Mouse (Mus musculus): ENCODE results near the gene Dok4.
"Not testable (repeated sequence)": the region's sequence is repeated elsewhere in the genome, so short reads cannot be mapped to it uniquely, and the experiment has no call there.

Dok4 gene

DNA sequence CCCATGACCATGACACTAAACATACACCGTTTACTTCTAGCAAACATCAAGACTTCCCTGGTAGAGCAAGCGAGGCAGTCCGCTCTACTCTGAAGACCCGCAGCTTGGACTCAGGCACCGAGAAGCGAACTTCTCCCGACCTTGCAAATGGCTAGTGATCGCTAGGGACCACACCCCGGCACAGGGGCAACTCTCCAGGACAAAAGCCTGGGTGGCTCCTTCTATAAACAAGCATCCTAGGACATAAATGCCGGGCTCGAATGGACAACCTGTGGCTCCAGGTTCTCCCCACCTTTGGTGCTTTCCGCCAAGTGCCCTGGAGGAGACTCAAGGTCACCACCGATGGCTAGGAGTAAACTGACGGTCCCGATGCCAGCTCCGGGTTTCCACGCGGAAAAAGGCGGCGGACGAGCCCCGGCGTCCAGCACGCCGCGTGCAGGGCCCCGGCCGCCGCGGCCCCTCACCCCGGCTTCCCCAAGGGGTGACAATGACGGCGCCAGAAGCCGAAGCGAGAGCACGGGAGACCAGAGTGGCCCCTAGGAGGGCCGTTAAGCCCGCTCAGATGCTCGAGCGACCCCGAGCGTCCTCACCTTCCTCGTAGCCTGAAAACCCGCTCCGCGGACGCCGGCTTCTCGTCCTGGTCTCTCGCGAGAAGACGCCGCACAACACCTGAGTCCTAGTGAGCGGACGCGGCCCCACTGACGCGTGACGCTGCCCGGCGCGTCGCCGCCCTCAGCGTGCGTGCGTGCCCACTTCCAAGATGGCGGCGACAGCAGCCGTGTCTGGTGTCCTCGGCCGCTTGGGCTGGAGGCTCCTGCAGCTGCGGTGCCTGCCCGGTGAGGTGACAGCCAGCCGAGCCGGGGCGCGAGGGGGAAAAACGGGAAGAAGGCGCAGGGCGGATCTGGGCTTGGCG, 38.2 kb downstream of the Dok4 start, which contains the start of the genes Coq9 and Ciapin1:
Gene Coq9 (plus strand): TSS at position 660 of the 913 bp plus-strand sequence.
Gene Ciapin1 (minus strand): TSS at position 697 of the 913 bp plus-strand sequence.
- peak; percentile 97 for DNase-seq

DNA sequence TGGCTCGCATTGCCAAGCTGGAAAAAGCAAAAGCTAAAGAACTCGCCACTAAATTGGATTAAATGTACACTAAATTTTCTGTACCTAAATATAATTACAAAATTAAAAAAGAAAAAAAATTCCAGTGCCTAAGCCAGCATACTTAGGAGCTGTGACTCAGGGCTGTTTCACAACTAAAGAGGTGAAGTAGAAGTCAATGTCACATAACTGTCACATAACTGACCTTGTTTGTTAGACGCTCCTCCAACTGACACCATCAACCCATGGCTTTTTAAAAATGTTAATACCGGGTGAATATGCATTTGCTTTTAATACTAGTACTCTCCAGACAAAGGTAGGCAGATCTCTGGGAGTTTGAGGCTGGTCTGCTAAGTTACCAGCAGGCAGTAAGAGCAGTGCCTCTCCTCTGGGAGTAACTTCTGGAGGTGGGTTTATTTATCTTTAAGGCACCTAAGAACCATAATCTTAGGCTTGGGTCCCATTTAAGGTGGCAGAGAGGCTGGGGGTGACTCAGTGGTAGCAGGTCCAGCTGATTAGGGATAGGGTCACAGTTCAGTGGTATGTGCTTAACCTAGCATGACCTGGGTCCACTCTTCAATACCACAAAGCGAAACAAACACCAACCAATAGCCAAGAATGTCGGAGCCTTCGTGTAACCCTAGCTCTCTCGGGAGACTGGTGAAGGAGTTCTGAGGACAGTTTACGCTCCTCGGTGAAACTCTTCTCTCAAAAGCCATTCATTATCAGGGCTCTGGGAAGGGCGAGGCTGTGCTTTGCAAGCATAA, 39.5 kb downstream of the Dok4 start:
- DNase-seq = no peak

DNA sequence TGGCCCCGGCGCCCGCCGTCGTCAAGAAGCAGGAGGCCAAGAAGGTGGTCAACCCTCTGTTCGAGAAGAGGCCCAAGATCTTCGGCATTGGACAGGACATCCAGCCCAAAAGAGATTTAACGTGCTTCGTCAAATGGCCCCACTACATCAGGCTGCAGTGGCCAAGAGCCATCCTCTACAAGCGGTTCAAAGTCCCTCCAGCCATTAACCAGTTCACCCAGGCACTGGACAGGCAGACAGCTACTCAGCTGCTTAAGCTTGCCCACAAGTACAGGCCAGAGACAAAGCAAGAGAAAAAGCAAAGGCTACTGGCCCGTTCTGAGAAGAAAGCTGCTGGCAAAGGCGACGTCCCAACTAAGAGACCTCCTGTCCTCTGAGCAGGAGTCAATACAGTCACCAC, 40.4 kb downstream of the Dok4 start:
- not testable (repeated sequence) for DNase-seq

DNA sequence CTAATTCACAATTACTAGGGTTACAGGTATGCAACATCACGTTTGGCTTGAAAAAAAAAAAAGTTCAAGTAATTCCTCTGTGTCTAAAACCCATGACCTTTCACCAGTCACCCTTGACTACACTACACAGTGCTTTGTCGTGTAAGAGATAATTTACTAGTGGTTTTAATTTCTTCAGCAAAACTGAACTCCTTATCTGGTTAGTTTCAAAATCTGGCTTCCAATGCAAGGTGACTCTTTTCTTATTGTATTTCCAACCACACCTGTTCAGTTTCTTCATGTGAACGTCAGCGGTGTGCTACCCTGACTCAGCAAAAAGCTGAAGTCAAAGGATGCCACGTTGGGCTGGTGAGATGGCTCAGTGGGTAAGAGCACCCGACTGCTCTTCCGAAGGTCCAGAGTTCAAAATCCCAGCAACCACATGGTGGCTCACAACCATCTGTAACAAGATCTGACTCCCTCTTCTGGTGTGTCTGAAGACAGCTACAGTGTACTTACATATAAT, 42.2 kb downstream of the Dok4 start:
- DNase-seq = not testable (repeated sequence)

DNA sequence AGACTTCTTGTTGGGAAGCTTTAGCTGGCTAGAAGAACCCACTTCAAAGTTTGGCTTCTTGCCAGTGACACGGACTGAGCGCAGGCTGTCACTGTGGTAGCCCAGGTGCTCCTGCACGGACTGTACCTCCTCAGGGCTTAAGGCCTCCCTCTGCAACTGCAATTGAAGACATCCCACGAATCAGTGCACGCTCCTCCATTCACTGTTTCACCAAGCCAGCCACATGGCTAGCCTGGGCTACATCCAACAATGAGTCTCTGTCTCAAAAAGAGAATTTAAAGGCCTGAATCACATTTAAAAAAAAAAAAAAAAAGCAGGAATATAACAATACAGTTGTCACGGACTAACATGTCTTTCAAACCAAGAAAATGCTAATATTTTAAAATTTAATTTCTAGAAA, 47.8 kb downstream of the Dok4 start:
- no peak for DNase-seq

DNA sequence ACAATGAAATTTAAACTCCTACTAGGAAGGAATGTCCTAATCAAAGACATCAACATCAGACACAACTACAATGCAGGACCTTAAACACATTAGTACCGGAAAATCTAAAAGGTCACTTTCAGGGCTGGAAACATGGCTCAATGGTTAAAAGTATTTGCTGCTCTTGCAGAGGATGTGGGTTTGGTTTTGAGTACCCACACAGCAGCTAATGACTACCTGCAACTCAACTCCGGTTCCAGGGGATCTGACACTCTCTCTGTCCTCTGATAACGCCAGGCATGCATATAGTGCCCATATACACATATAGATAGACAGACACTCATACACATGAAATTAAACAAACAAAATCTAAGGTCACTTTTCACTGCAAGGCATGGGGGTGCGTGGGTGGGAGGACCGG, 49.9 kb downstream of the Dok4 start:
- no peak for DNase-seq

DNA sequence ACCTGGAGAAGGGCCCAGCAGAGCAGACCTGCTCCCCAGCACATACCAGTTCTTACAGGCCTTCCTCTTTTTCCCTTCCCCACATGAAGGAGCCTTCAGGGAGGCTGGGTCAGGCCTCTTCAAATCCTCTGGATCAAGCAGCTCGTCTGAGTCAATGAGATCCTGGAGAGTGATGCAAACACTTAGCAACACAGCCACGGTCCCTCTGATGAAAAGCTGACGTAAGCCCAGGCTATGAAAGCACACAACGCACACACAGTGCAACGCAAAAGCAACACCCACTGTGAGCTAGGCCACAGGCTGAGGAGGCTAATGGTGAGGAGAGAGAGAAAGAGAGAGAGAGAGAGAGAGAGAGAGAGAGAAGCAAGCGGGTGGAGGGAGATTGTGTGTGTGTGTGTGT, 51.0 kb downstream of the Dok4 start:
- no peak for DNase-seq

DNA sequence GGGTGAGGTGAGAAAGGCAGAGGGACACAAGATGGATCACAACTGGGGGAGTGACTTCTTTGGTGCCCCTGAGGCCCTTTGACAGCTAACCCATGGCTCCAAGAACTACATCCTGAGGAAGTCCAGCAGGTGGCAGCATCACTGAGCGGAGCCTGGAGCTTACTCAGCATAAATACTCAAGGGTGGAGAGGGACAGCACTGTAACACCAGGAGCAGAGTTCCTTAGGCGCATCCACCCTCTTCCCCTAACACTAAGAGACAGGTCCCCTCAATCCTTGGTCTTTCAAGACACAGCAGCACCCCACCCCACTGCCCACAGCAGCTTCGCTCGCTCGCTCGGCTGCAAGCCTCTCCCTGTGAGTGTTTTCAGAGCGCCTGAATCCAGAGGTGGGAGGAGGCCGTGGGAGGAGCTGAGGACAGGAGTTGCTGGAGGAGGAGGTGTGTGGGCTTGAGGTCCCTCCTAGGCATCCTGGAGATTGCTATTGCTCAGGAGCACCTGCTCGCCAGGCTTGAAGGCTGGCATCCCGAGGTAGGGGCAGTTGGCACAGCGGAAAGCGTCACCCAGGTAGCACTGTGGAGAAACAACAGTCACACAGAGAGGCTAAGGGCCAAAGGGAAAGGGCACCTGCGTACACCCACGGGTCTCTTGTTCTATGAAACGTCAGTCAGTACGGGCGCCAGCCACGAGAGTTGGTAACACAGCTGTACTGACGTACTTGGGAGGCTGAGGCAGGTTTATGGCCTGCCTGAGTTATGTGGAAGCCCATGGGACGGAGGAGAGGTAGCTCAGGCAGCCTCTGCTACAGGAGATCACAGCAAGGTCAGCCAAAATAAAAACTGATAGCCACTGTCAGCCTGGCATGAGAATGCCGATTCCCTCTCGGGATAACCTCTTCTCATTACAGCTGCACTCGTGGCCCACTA, 53.2 kb downstream of the Dok4 start:
- DNase-seq = peak; percentile 60

DNA sequence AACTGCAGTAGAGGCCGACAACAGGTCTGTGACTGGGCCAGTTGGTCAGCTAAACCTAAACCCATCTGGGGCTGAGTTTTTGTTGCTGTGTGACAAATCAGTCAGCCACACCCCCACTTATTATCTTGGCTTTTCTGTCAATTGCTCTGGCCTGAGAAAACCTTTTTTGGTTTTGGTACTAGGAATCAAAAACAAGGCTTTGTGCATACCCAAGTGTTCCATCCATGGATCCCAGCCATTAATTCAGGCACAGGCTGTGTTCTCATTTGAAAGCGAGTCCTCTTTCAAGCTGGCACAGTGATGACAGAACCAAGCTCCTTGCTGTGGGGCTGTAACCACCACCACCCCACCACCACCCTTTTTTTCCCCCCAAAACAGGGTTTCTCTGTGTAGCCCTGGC, 54.7 kb downstream of the Dok4 start:
- DNase-seq = no peak

DNA sequence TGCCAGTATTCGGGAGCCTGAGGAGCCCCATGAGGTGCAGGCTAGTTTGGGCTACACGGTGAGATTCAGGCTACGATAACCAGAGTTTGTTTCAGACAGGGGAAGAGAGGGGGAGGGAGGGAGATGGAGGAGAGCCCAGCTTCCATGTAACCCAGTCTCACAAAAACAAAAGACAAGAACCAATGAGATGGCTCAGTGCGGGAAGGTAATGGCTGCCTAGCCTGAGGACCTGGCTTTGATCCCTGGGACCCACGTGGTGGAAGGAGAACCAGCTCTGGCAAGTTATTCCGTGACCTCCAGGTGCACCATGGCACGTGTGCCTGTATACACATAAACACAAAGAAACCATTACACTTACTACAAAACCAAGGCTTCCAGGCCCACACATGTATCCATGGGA, 55.6 kb downstream of the Dok4 start:
- DNase-seq = no peak

DNA sequence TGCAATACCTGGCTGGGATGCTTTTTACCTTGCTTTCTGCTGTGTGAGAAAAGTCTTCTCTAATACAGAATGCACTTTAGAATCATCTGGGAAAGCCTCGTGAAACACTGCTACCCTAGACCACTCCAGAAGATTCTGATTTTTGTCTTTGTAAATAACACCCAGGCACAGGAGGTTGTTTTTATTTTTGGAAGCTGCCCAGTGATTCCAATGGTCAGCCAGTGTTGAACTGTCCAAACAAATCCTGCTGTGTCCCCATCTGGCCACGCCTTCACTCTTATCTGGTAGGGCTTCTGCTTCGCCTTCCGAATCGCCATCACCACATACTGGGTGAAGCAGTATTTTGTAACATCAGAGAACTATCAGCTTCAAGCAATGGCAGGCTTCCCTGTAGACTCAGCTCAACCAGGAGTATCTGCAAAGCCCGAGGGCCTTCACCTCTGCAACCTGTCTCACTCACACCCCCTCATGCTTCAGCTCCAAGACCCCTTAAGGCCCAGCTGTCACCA, 56.4 kb downstream of the Dok4 start:
- no peak for DNase-seq

DNA sequence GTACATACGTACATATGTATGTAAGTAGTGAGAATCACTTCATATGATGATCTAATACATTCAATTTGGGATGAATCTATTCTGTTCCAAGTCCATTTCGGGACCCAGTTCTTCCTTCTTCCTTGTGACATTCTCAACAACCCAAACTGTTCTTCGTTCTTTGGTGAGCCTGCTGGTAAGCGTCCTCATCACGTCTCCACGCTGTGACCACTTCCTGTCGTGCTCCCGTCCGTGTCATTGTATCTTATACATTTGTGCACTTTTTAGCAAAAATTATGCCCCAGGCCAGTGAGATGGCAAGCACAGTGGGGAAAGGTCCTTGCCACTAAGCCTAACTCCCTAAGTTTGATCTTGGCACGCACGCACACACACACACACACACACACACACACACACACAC, 58.2 kb downstream of the Dok4 start:
- no peak for DNase-seq

DNA sequence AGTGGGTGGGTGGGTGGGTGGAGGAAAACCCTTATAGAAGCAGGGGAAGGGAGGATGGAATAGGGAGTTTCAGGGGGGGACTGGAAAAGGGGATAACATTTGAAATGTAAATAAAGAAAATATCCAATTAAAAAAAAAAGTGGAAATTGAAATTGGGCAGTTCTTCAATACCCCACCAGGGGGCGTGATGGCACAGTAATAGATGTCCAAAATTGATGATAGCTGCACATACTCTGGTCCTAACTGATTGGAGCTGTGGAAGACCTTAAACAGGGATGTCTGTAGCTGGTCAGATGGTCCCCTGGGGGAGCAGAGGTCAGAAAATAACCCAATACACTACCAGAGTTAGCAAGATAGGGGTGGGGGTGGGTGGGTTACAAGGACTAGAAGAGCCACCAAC, 61.6 kb downstream of the Dok4 start:
- no peak for DNase-seq

Data from thymus, postnatal 14 days (tissue).